Mouse (Mus musculus) megakaryocyte, embryonic 14.5 days (primary cell): Measurements from ENCODE around the gene Pla2g16.

Experiments used
- FLI1 ChIP-seq: IDR thresholded peaks from 2 replicates; pipeline ENCODE4 v1.6.1; 2012; ENCODE audit warnings: low read length, inconsistent platforms, mixed read lengths
- GATA1 ChIP-seq: IDR thresholded peaks from 3 replicates; pipeline ENCODE4 v1.6.1; 2012; ENCODE audit warnings: mixed read lengths, low read length, inconsistent platforms, borderline replicate concordance

- no peak for TF ChIP-seq GATA1
- no peak for TF ChIP-seq FLI1
Observed at GRCm38 (mm10) chr19:7563676-7564075, 6.4 kb downstream of the Pla2g16 start.
